Mouse (Mus musculus) urinary bladder, adult 18-20 months (tissue): ENCODE measurements around the gene Rplp0.

Experiments used
- DNase-seq, 2 experiments: peaks; one replicate each; pipeline ENCODE4 v3.0.0; 2022; ENCODE audit warnings: low spot score in 2 of 2, mixed read lengths in 2 of 2

Rplp0 gene

GRCm38 (mm10) chr5:115526456-115527202 lies 32.6 kb upstream of the Rplp0 start:
- DNase-seq = no peak

- no peak for DNase-seq
These were observed 31.1 kb upstream of the Rplp0 start for GRCm38 (mm10) chr5:115528128-115528527.

- no peak for DNase-seq
These were observed 29.9 kb upstream of the Rplp0 start for GRCm38 (mm10) chr5:115529364-115529741.

GRCm38 (mm10) chr5:115529742-115530446 lies 29.4 kb upstream of the Rplp0 start:
- no peak for DNase-seq

- DNase-seq = no peak
These were observed 28.8 kb upstream of the Rplp0 start for GRCm38 (mm10) chr5:115530447-115530809.

GRCm38 (mm10) chr5:115531671-115532270 lies 27.5 kb upstream of the Rplp0 start:
- DNase-seq = peak in 1 of 2 experiments; percentile 76

- DNase-seq = peak in 1 of 2 experiments; percentile 70
These were observed 25.0 kb upstream of the Rplp0 start for GRCm38 (mm10) chr5:115534290-115534731.

- DNase-seq = peak in 1 of 2 experiments; percentile 60
These were observed 24.4 kb upstream of the Rplp0 start for GRCm38 (mm10) chr5:115534856-115535255.

GRCm38 (mm10) chr5:115535635-115536034 lies 23.6 kb upstream of the Rplp0 start:
- DNase-seq = no peak

- no peak for DNase-seq
These were observed 21.1 kb upstream of the Rplp0 start for GRCm38 (mm10) chr5:115538017-115538692.

- DNase-seq = peak; percentile 86 to 87
These were observed 20.6 kb upstream of the Rplp0 start for GRCm38 (mm10) chr5:115538693-115539043.

GRCm38 (mm10) chr5:115542635-115543384 lies 16.5 kb upstream of the Rplp0 start:
- no peak for DNase-seq

GRCm38 (mm10) chr5:115543509-115544253 lies 15.6 kb upstream of the Rplp0 start:
- DNase-seq = peak; percentile 59 to 69

GRCm38 (mm10) chr5:115544655-115545185 lies 14.5 kb upstream of the Rplp0 start:
- no peak for DNase-seq

- DNase-seq = no peak
These were observed 13.6 kb upstream of the Rplp0 start for GRCm38 (mm10) chr5:115545636-115546035.

- no peak for DNase-seq
These were observed 12.7 kb upstream of the Rplp0 start for GRCm38 (mm10) chr5:115546536-115546935.

- DNase-seq = no peak
These were observed 12.3 kb upstream of the Rplp0 start for GRCm38 (mm10) chr5:115547014-115547413.

- no peak for DNase-seq
These were observed 11.8 kb upstream of the Rplp0 start for GRCm38 (mm10) chr5:115547421-115547820.

- DNase-seq = no peak
These were observed 10.6 kb upstream of the Rplp0 start for GRCm38 (mm10) chr5:115548501-115549285.
